Mouse (Mus musculus) liver, embryonic 13.5 days (tissue): ENCODE results near the gene Vsir. TPM values are rescaled to one million over a fixed set of nuclear protein-coding genes. Genes with fewer than 3 reads are reported as not detected.

Experiments used
- ATAC-seq: fragments of 200-750 bp; cut with Nextera tagmentation; 2 replicates; pipeline ENCODE4 v1.8.0; 2017; ENCODE audit warnings: low read depth, mild to moderate bottlenecking, moderate number of reproducible peaks, moderate library complexity
- DNase-seq: peaks from one replicate; pipeline ENCODE4 v3.0.0; 2022
- H3K27ac ChIP-seq: fragments of 300-500 bp; sonication (generic); 2 replicates; pipeline ENCODE4 v1.5.1; 2015; ENCODE audit warnings: moderate library complexity, mild to moderate bottlenecking, inconsistent platforms
- H3K27me3 ChIP-seq: fragments of 300-500 bp; sonication (generic); 2 replicates; pipeline ENCODE4 v1.6.1; 2015; ENCODE audit warnings: mild to moderate bottlenecking, inconsistent platforms
- H3K36me3 ChIP-seq: fragments of 300-500 bp; sonication (generic); 2 replicates; pipeline ENCODE4 v1.6.1; 2015; ENCODE audit warnings: mild to moderate bottlenecking, inconsistent platforms
- H3K4me1 ChIP-seq: fragments of 300-500 bp; sonication (generic); replicated peaks from 2 replicates; pipeline ENCODE4 v1.6.1; 2015; ENCODE audit warnings: inconsistent platforms
- H3K4me2 ChIP-seq: fragments of 300-500 bp; sonication (generic); 2 replicates; pipeline ENCODE4 v1.6.1; 2015; ENCODE audit warnings: inconsistent platforms, mild to moderate bottlenecking, moderate library complexity
- H3K4me3 ChIP-seq: fragments of 300-500 bp; sonication (generic); replicated peaks from 2 replicates; pipeline ENCODE4 v1.5.1; 2015; ENCODE audit warnings: mild to moderate bottlenecking, inconsistent platforms
- H3K9ac ChIP-seq: fragments of 300-500 bp; sonication (generic); 2 replicates; pipeline ENCODE4 v1.6.1; 2015; ENCODE audit warnings: mild to moderate bottlenecking, inconsistent platforms
- H3K9me3 ChIP-seq: fragments of 300-500 bp; sonication (generic); replicated peaks from 2 replicates; pipeline ENCODE4 v1.6.1; 2016; ENCODE audit warnings: inconsistent platforms
- WGBS: fragments of 180-500 bp; shearing (Covaris S2); methylation state at CpG from one replicate; pipeline ENCODE4 v1.1.7; 2015; ENCODE audit not compliant: insufficient replicate concordance; 5-methylcytosine and 5-hydroxymethylcytosine counted together
- polyA plus RNA-seq: library from polyadenylated mRNA; unstranded; fragments of >200 nt; fragmentation: Nextera tagmentation; extraction: Ambion mirVana; gene quantifications from 2 replicates; pipeline ENCODE4 v1.2.1, GENCODE M21; 2015

Vsir gene
- polyA plus RNA-seq, 1 experiment from 2014 or later: 3.7 TPM

GRCm38 (mm10) chr10:60370601-60371061 is 24.0 kb downstream of the Vsir start:
- WGBS: 26% methylated on average over 5 of the region's 5 CpGs
- Histone ChIP-seq H3K4me3 (no peak overlapping the region), H3K27me3 (no peaks in the 10 kb centered on the region), H3K4me2 (no peak overlapping the region), H3K4me1 (peaks cover 29% of the 10 kb centered on the region), H3K9ac (no peak overlapping the region), H3K36me3 (no peaks in the 10 kb centered on the region), H3K9me3 (no peaks in the 10 kb centered on the region), H3K27ac (peak overlapping the region; percentile 43)
- ATAC-seq: no peak
- no peak for DNase-seq

- H3K4me3 ChIP-seq: no peak overlapping the region
- no peaks in the 10 kb centered on the region for H3K27me3 ChIP-seq
- H3K27ac ChIP-seq: peak overlapping the region; percentile 43; the same call in 1 of the 2 replicates
- 20% methylated on average over 5 of the region's 5 CpGs for WGBS
- no peak overlapping the region for H3K9ac ChIP-seq
- ATAC-seq (no peak), DNase-seq (no peak)
- H3K4me1 ChIP-seq: peaks cover 29% of the 10 kb centered on the region
- no peak overlapping the region for H3K4me2 ChIP-seq
- no peaks in the 10 kb centered on the region for H3K9me3 ChIP-seq
- no peaks in the 10 kb centered on the region for H3K36me3 ChIP-seq
These were observed 25.1 kb downstream of the Vsir start for GRCm38 (mm10) chr10:60371596-60372386.

- peaks cover 26% of the 10 kb centered on the region for H3K4me1 ChIP-seq
- WGBS: 31% methylated on average over 6 of the region's 6 CpGs
- H3K27me3 ChIP-seq: no peaks in the 10 kb centered on the region
- no peaks in the 10 kb centered on the region for H3K36me3 ChIP-seq
- H3K27ac ChIP-seq: no peak overlapping the region
- no peak for DNase-seq
- H3K9me3 ChIP-seq: no peaks in the 10 kb centered on the region
- 0 out of 2 replicates have a peak, but pooled peaks have one; percentile 7 for ATAC-seq
- H3K4me2 ChIP-seq: no peak overlapping the region
- no peak overlapping the region for H3K9ac ChIP-seq
- H3K4me3 ChIP-seq: no peak overlapping the region
These were observed 26.9 kb downstream of the Vsir start for GRCm38 (mm10) chr10:60373543-60373936.

- Histone ChIP-seq H3K4me1 (peaks cover 26% of the 10 kb centered on the region), H3K4me3 (no peak overlapping the region), H3K36me3 (no peaks in the 10 kb centered on the region), H3K27me3 (no peaks in the 10 kb centered on the region), H3K9ac (no peak overlapping the region), H3K27ac (0 out of 2 replicates have a peak overlapping the region, but pooled peaks have one; percentile 29), H3K9me3 (no peaks in the 10 kb centered on the region), H3K4me2 (no peak overlapping the region)
- ATAC-seq: 0 out of 2 replicates have a peak, but pooled peaks have one; percentile 12
- no peak for DNase-seq
- WGBS: 30% methylated on average over 8 of the region's 8 CpGs
These were observed 27.4 kb downstream of the Vsir start for GRCm38 (mm10) chr10:60373937-60374578.

GRCm38 (mm10) chr10:60376704-60377103 is 30.1 kb downstream of the Vsir start:
- Histone ChIP-seq H3K4me2 (no peak overlapping the region), H3K9me3 (no peaks in the 10 kb centered on the region), H3K27ac (no peak overlapping the region), H3K4me3 (no peak overlapping the region), H3K27me3 (no peaks in the 10 kb centered on the region), H3K4me1 (peaks cover 12% of the 10 kb centered on the region), H3K9ac (no peak overlapping the region), H3K36me3 (no peaks in the 10 kb centered on the region)
- 57% methylated on average over 16 of the region's 16 CpGs for WGBS
- DNase-seq (no peak), ATAC-seq (no peak)

- no peak for DNase-seq
- WGBS: 65% methylated on average over 9 of the region's 9 CpGs
- no peak overlapping the region for H3K4me3 ChIP-seq
- no peaks in the 10 kb centered on the region for H3K4me1 ChIP-seq
- no peaks in the 10 kb centered on the region for H3K27me3 ChIP-seq
- H3K4me2 ChIP-seq: no peak overlapping the region
- no peak for ATAC-seq
- H3K9ac ChIP-seq: no peak overlapping the region
- H3K9me3 ChIP-seq: no peaks in the 10 kb centered on the region
- no peak overlapping the region for H3K27ac ChIP-seq
- no peaks in the 10 kb centered on the region for H3K36me3 ChIP-seq
These were observed 32.8 kb downstream of the Vsir start for GRCm38 (mm10) chr10:60379419-60379957.

GRCm38 (mm10) chr10:60380229-60380628 is 33.6 kb downstream of the Vsir start:
- DNase-seq: no peak
- no peak overlapping the region for H3K4me2 ChIP-seq
- 39% methylated on average over 3 of the region's 3 CpGs for WGBS
- no peak for ATAC-seq
- no peak overlapping the region for H3K4me3 ChIP-seq
- no peaks in the 10 kb centered on the region for H3K27me3 ChIP-seq
- no peaks in the 10 kb centered on the region for H3K4me1 ChIP-seq
- H3K27ac ChIP-seq: no peak overlapping the region
- H3K36me3 ChIP-seq: no peaks in the 10 kb centered on the region
- H3K9ac ChIP-seq: no peak overlapping the region
- H3K9me3 ChIP-seq: no peaks in the 10 kb centered on the region

GRCm38 (mm10) chr10:60381142-60381925 is 34.7 kb downstream of the Vsir start:
- Histone ChIP-seq H3K27ac (no peak overlapping the region), H3K4me3 (no peak overlapping the region), H3K9me3 (no peaks in the 10 kb centered on the region), H3K27me3 (no peaks in the 10 kb centered on the region), H3K9ac (no peak overlapping the region), H3K4me2 (no peak overlapping the region), H3K4me1 (no peaks in the 10 kb centered on the region), H3K36me3 (no peaks in the 10 kb centered on the region)
- WGBS: 56% methylated on average over 10 of the region's 10 CpGs
- no peak for ATAC-seq
- DNase-seq: no peak

- 43% methylated on average over 2 of the region's 2 CpGs for WGBS
- no peak overlapping the region for H3K9ac ChIP-seq
- no peak for DNase-seq
- no peaks in the 10 kb centered on the region for H3K27me3 ChIP-seq
- no peaks in the 10 kb centered on the region for H3K4me1 ChIP-seq
- no peak for ATAC-seq
- H3K4me2 ChIP-seq: no peak overlapping the region
- H3K36me3 ChIP-seq: no peaks in the 10 kb centered on the region
- H3K27ac ChIP-seq: no peak overlapping the region
- no peaks in the 10 kb centered on the region for H3K9me3 ChIP-seq
- H3K4me3 ChIP-seq: no peak overlapping the region
These were observed 41.7 kb downstream of the Vsir start for GRCm38 (mm10) chr10:60388332-60388731.

GRCm38 (mm10) chr10:60389447-60389865 is 42.8 kb downstream of the Vsir start:
- H3K4me2 ChIP-seq: no peak overlapping the region
- 8% methylated on average over 9 of the region's 9 CpGs for WGBS
- H3K4me3 ChIP-seq: no peak overlapping the region
- H3K9ac ChIP-seq: no peak overlapping the region
- no peak for ATAC-seq
- no peaks in the 10 kb centered on the region for H3K36me3 ChIP-seq
- no peaks in the 10 kb centered on the region for H3K4me1 ChIP-seq
- H3K27me3 ChIP-seq: no peaks in the 10 kb centered on the region
- no peak overlapping the region for H3K27ac ChIP-seq
- H3K9me3 ChIP-seq: no peaks in the 10 kb centered on the region
- DNase-seq: peak; percentile 23
